Mouse (Mus musculus): ENCODE data around the gene Klhl29. TPM values are rescaled to one million over a fixed set of nuclear protein-coding genes. Genes with fewer than 3 reads are reported as not detected.

Gene Klhl29
- total and polyA plus RNA-seq, 3 experiments, result not detected

DNA sequence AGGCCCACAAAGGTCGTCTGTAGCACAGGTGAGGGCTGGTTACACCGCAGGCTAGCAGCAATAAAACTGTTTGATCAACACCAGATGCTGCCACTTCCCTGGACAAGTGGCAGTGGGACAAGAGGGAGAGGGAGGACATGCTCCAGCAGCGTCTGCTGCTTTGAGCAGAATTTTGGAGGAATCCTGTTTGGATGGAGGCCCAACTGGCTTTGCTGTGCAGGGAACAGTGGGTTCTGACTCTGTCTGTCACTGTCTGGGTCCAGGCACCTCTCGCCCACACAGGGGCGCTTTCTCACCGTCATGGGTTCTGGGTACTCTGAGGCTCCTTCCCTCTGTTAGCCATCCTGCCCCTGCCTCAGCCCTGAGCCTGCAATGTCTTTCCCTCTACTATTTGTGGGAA, 209.3 kb downstream of the Klhl29 start:
- Histone ChIP-seq H3K4me3 (ENCODE audit: control insufficient read depth in 1 of 2, insufficient read depth in 1 of 2, low read depth in 2 of 2, low read length in 2 of 2) (no peak overlapping the region), H3K79me2 (ENCODE audit: control insufficient read depth, insufficient read depth, low read length, poor library complexity) (no peaks in the 10 kb centered on the region), H3K9me3 (replicated peaks; ENCODE audit: insufficient read depth, low read length) (no peaks in the 10 kb centered on the region), H3K27me3 (ENCODE audit: control insufficient read depth in 1 of 2, insufficient read depth in 2 of 2, low read length in 2 of 2) (no peaks in the 10 kb centered on the region), H3K36me3 (ENCODE audit: control insufficient read depth in 1 of 2, insufficient read depth in 2 of 2, low read length in 2 of 2) (no peaks in the 10 kb centered on the region), H3K9ac (ENCODE audit: control insufficient read depth, low read depth, low read length, poor library complexity, severe bottlenecking) (no peak overlapping the region), H3K27ac (ENCODE audit: control insufficient read depth, low read depth, low read length) (no peak overlapping the region), H3K4me1 (ENCODE audit: control insufficient read depth in 1 of 2, insufficient read depth in 2 of 2, low read length in 2 of 2) (no peaks in the 10 kb centered on the region)
- TF ChIP-seq RAD21 (IDR thresholded peaks at IDR 0.05; ENCODE audit: low read depth, low read length) (no peak), MAFK (IDR thresholded peaks at IDR 0.05; ENCODE audit: borderline replicate concordance, low read depth, low read length) (no peak), TBP (IDR thresholded peaks at IDR 0.05; ENCODE audit: low read depth, low read length) (no peak), ZNF384 (IDR thresholded peaks at IDR 0.05; ENCODE audit: low read depth, low read length) (no peak), MYB (IDR thresholded peaks at IDR 0.05; ENCODE audit: low read depth, low read length) (no peak), SMC3 (IDR thresholded peaks at IDR 0.05; ENCODE audit: low read depth, low read length) (no peak), POLR2AphosphoS2 (IDR thresholded peaks at IDR 0.05; ENCODE audit: low read length) (no peak), GATA1 (IDR thresholded peaks at IDR 0.05; ENCODE audit: low read depth, low read length) (no peak), POLR2A (IDR thresholded peaks at IDR 0.05; ENCODE audit: control insufficient read depth in 1 of 2, insufficient read depth in 1 of 2, low read depth in 1 of 2, low read length in 2 of 2, poor library complexity in 1 of 2) (no peak), KAT2A (conservative IDR thresholded peaks at IDR 0.05; ENCODE audit: low read depth, low read length) (no peak), JUND (IDR thresholded peaks at IDR 0.05; ENCODE audit: low read depth, low read length) (no peak)
- DNase-seq (ENCODE audit: low read depth, low spot score), result no peak

DNA sequence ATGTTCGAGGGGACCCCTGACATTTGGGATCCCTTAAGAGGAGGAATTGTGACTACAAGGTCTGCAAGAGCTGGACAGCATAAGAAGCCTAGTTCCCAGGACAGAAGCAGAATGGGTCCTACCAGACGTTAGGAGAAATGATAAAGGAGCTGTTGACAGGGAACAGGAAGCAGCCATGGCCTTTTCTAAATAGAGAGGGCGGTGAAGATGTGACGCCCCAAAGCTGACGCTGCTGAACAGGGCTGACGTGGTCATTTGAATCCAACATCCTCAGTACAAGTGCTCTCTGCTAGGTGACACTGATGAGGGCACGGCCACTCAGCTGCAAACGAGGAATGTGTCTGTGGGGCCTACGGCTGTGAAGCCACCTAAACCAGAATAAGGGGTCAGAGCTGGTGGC, 210.1 kb downstream of the Klhl29 start:
- no peak overlapping the region for H3K4me3 ChIP-seq (ENCODE audit: control insufficient read depth in 1 of 2, insufficient read depth in 1 of 2, low read depth in 2 of 2, low read length in 2 of 2)
- TF ChIP-seq ZC3H11A (IDR thresholded peaks at IDR 0.05; ENCODE audit: low read depth, low read length) (no peak), KAT2A (conservative IDR thresholded peaks at IDR 0.05; ENCODE audit: low read depth, low read length) (no peak), HCFC1 (IDR thresholded peaks at IDR 0.05; ENCODE audit: low read depth, low read length) (no peak), MYC (IDR thresholded peaks at IDR 0.05; ENCODE audit: low read depth, low read length) (no peak)
- no peak overlapping the region for H3K27ac ChIP-seq (ENCODE audit: control insufficient read depth, low read depth, low read length)
- H3K36me3 ChIP-seq (ENCODE audit: control insufficient read depth in 1 of 2, insufficient read depth in 2 of 2, low read length in 2 of 2), result no peaks in the 10 kb centered on the region
- H3K27me3 ChIP-seq (ENCODE audit: control insufficient read depth in 1 of 2, insufficient read depth in 2 of 2, low read length in 2 of 2), result no peaks in the 10 kb centered on the region
- H3K4me1 ChIP-seq (ENCODE audit: control insufficient read depth in 1 of 2, insufficient read depth in 2 of 2, low read length in 2 of 2), result no peaks in the 10 kb centered on the region
- no peaks in the 10 kb centered on the region for H3K79me2 ChIP-seq (ENCODE audit: control insufficient read depth, insufficient read depth, low read length, poor library complexity)
- DNase-seq (ENCODE audit: low read depth, low spot score), result no peak
- no peak overlapping the region for H3K9ac ChIP-seq (ENCODE audit: control insufficient read depth, low read depth, low read length, poor library complexity, severe bottlenecking)
- H3K9me3 ChIP-seq (replicated peaks; ENCODE audit: insufficient read depth, low read length), result no peaks in the 10 kb centered on the region

DNA sequence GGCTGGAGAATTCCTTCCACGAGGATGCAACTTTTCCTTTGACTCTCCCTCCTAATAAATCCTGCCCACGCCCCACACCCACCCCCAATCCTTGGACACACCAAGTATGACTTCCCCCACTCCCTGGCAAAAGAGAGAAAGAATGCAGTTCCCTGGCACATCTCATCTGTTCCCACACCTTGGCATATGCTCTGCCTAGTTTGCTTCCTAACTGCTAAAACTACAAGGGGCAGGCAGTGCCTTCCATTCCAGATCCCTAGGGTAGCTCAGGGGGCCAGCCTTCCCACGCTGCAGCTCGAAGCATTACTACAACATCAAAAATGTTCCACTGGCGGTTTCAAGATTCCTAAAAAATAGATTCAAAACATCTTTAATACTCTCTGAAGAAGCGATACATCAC, 212.8 kb downstream of the Klhl29 start:
- TF ChIP-seq POLR2AphosphoS5 (IDR thresholded peaks at IDR 0.05; ENCODE audit: borderline replicate concordance, low read depth, low read length), result no peak
- TF ChIP-seq ZKSCAN1 (IDR thresholded peaks at IDR 0.05; ENCODE audit: low read depth, low read length), result no peak
- TF ChIP-seq TAL1 (IDR thresholded peaks at IDR 0.05; ENCODE audit: low read length), result no peak
- H3K27me3 ChIP-seq (ENCODE audit: control insufficient read depth in 1 of 2, insufficient read depth in 2 of 2, low read length in 2 of 2), result no peaks in the 10 kb centered on the region
- no peak for DNase-seq (ENCODE audit: low read depth, low spot score)
- H3K79me2 ChIP-seq (ENCODE audit: control insufficient read depth, insufficient read depth, low read length, poor library complexity), result no peaks in the 10 kb centered on the region
- H3K4me3 ChIP-seq (ENCODE audit: control insufficient read depth in 1 of 2, insufficient read depth in 1 of 2, low read depth in 2 of 2, low read length in 2 of 2), result no peak overlapping the region
- H3K36me3 ChIP-seq (ENCODE audit: control insufficient read depth in 1 of 2, insufficient read depth in 2 of 2, low read length in 2 of 2), result no peaks in the 10 kb centered on the region
- H3K9ac ChIP-seq (ENCODE audit: control insufficient read depth, low read depth, low read length, poor library complexity, severe bottlenecking), result no peak overlapping the region
- no peaks in the 10 kb centered on the region for H3K4me1 ChIP-seq (ENCODE audit: control insufficient read depth in 1 of 2, insufficient read depth in 2 of 2, low read length in 2 of 2)
- H3K9me3 ChIP-seq (replicated peaks; ENCODE audit: insufficient read depth, low read length), result no peaks in the 10 kb centered on the region
- H3K27ac ChIP-seq (ENCODE audit: control insufficient read depth, low read depth, low read length), result no peak overlapping the region
